Mouse (Mus musculus) liver, embryonic 13.5 days (tissue): ENCODE measurements around the gene Gm20503. TPM values are rescaled to one million over a fixed set of nuclear protein-coding genes. Genes with fewer than 3 reads are reported as not detected.

ENCODE experiments used
- ATAC-seq: fragments of 200-750 bp; cut with Nextera tagmentation; 2 replicates; pipeline ENCODE4 v1.8.0; 2017; ENCODE audit warnings: low read depth, mild to moderate bottlenecking, moderate number of reproducible peaks, moderate library complexity
- DNase-seq: peaks from one replicate; pipeline ENCODE4 v3.0.0; 2022
- H3K27ac ChIP-seq: fragments of 300-500 bp; sonication (generic); 2 replicates; pipeline ENCODE4 v1.5.1; 2015; ENCODE audit warnings: moderate library complexity, mild to moderate bottlenecking, inconsistent platforms
- H3K27me3 ChIP-seq: fragments of 300-500 bp; sonication (generic); 2 replicates; pipeline ENCODE4 v1.6.1; 2015; ENCODE audit warnings: mild to moderate bottlenecking, inconsistent platforms
- H3K36me3 ChIP-seq: fragments of 300-500 bp; sonication (generic); 2 replicates; pipeline ENCODE4 v1.6.1; 2015; ENCODE audit warnings: mild to moderate bottlenecking, inconsistent platforms
- H3K4me1 ChIP-seq: fragments of 300-500 bp; sonication (generic); replicated peaks from 2 replicates; pipeline ENCODE4 v1.6.1; 2015; ENCODE audit warnings: inconsistent platforms
- H3K4me2 ChIP-seq: fragments of 300-500 bp; sonication (generic); 2 replicates; pipeline ENCODE4 v1.6.1; 2015; ENCODE audit warnings: inconsistent platforms, mild to moderate bottlenecking, moderate library complexity
- H3K4me3 ChIP-seq: fragments of 300-500 bp; sonication (generic); replicated peaks from 2 replicates; pipeline ENCODE4 v1.5.1; 2015; ENCODE audit warnings: mild to moderate bottlenecking, inconsistent platforms
- H3K9ac ChIP-seq: fragments of 300-500 bp; sonication (generic); 2 replicates; pipeline ENCODE4 v1.6.1; 2015; ENCODE audit warnings: mild to moderate bottlenecking, inconsistent platforms
- H3K9me3 ChIP-seq: fragments of 300-500 bp; sonication (generic); replicated peaks from 2 replicates; pipeline ENCODE4 v1.6.1; 2016; ENCODE audit warnings: inconsistent platforms
- WGBS: fragments of 180-500 bp; shearing (Covaris S2); methylation state at CpG from one replicate; pipeline ENCODE4 v1.1.7; 2015; ENCODE audit not compliant: insufficient replicate concordance; 5-methylcytosine and 5-hydroxymethylcytosine counted together
- polyA plus RNA-seq: library from polyadenylated mRNA; unstranded; fragments of >200 nt; fragmentation: Nextera tagmentation; extraction: Ambion mirVana; gene quantifications from 2 replicates; pipeline ENCODE4 v1.2.1, GENCODE M21; 2015

Gm20503 gene
- polyA plus RNA-seq, 1 experiment from 2014 or later = 9.3 TPM

- peaks cover 74% of the 10 kb centered on the region for H3K4me1 ChIP-seq
- H3K4me3 ChIP-seq = no peak overlapping the region
- no peak overlapping the region for H3K27ac ChIP-seq
- DNase-seq = no peak
- peak overlapping the region; percentile 11; the same call in 1 of the 2 replicates for H3K4me2 ChIP-seq
- ATAC-seq = no peak
- no peaks in the 10 kb centered on the region for H3K9me3 ChIP-seq
- 41% methylated on average over 7 of the region's 7 CpGs for WGBS
- no peak overlapping the region for H3K9ac ChIP-seq
- peaks cover 4% of the 10 kb centered on the region; the same call in 1 of the 2 replicates for H3K36me3 ChIP-seq
- H3K27me3 ChIP-seq = no peaks in the 10 kb centered on the region
These were observed 6.2 kb downstream of the Gm20503 start for GRCm38 (mm10) chr4:59009186-59009585.

- no peaks in the 10 kb centered on the region for H3K27me3 ChIP-seq
- H3K36me3 ChIP-seq = peaks cover 6% of the 10 kb centered on the region; the same call in 1 of the 2 replicates
- H3K9ac ChIP-seq = no peak overlapping the region
- H3K4me3 ChIP-seq = no peak overlapping the region
- H3K9me3 ChIP-seq = no peaks in the 10 kb centered on the region
- DNase-seq (no peak), ATAC-seq (no peak)
- WGBS = 22% methylated on average over 4 of the region's 4 CpGs
- H3K27ac ChIP-seq = no peak overlapping the region
- no peak overlapping the region for H3K4me2 ChIP-seq
- peaks cover 69% of the 10 kb centered on the region for H3K4me1 ChIP-seq
These were observed 6.7 kb downstream of the Gm20503 start for GRCm38 (mm10) chr4:59009696-59010095.

DNA sequence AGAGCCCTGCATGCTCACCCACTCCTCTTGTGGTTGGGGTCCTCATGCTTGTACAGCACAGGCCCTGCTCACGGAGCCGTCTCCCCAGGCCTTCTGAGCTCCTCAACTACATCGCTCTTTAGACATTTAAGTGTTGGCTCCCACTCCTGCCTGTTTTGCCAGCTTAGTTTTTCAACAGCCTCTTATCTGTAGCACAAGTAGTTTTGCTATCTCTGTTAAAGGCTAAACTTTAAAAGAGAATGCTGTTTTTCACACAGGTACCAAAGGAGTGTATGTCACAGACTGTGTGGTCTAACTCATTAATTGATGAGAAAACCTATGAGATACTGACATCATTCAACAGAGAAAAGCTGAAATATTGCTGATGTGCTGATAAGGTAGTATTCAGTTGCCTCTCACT, 8.4 kb downstream of the Gm20503 start:
- ATAC-seq (no peak), DNase-seq (no peak)
- H3K27me3 ChIP-seq = no peaks in the 10 kb centered on the region
- peaks cover 6% of the 10 kb centered on the region; the same call in 1 of the 2 replicates for H3K36me3 ChIP-seq
- peaks cover 52% of the 10 kb centered on the region for H3K4me1 ChIP-seq
- 43% methylated on average over 3 of the region's 3 CpGs for WGBS
- no peak overlapping the region for H3K9ac ChIP-seq
- H3K9me3 ChIP-seq = no peaks in the 10 kb centered on the region
- H3K4me3 ChIP-seq = no peak overlapping the region
- H3K4me2 ChIP-seq = no peak overlapping the region
- no peak overlapping the region; the same call in 1 of the 2 replicates for H3K27ac ChIP-seq

GRCm38 (mm10) chr4:59015181-59015580, 12.2 kb downstream of the Gm20503 start:
- 75% methylated on average over 3 of the region's 3 CpGs for WGBS
- Histone ChIP-seq H3K4me2 (no peak overlapping the region), H3K4me3 (no peak overlapping the region), H3K4me1 (peaks cover 26% of the 10 kb centered on the region), H3K27ac (no peak overlapping the region), H3K27me3 (no peaks in the 10 kb centered on the region), H3K9me3 (no peaks in the 10 kb centered on the region), H3K9ac (no peak overlapping the region), H3K36me3 (peaks cover 27% of the 10 kb centered on the region)
- ATAC-seq (no peak), DNase-seq (no peak)

DNA sequence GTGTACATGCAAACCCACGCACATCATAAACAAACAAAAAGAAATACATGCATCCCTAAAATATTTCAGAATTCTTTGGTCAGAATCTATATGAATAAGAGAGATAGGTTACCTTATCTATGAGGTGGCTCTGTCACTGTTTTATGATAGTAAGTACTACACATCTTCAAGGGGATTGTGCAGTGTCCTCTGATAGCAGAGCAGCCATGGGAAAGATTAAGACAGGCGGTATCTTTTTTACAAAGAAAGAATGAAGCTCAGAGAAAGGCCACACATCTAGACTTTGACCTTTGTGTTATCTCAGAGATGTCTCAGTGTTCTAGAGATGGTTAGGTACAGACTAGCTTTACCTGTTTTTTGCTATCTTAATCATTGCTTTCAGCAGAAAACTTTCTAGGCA, 13.9 kb downstream of the Gm20503 start:
- no peak for DNase-seq
- no peak overlapping the region for H3K9ac ChIP-seq
- no peak overlapping the region for H3K4me3 ChIP-seq
- no peaks in the 10 kb centered on the region for H3K9me3 ChIP-seq
- no peak overlapping the region for H3K4me2 ChIP-seq
- WGBS = 48% methylated on average over 2 of the region's 2 CpGs
- ATAC-seq = peak; percentile 65
- no peaks in the 10 kb centered on the region for H3K27me3 ChIP-seq
- peaks cover 10% of the 10 kb centered on the region for H3K4me1 ChIP-seq
- peaks cover 37% of the 10 kb centered on the region for H3K36me3 ChIP-seq
- no peak overlapping the region for H3K27ac ChIP-seq

DNA sequence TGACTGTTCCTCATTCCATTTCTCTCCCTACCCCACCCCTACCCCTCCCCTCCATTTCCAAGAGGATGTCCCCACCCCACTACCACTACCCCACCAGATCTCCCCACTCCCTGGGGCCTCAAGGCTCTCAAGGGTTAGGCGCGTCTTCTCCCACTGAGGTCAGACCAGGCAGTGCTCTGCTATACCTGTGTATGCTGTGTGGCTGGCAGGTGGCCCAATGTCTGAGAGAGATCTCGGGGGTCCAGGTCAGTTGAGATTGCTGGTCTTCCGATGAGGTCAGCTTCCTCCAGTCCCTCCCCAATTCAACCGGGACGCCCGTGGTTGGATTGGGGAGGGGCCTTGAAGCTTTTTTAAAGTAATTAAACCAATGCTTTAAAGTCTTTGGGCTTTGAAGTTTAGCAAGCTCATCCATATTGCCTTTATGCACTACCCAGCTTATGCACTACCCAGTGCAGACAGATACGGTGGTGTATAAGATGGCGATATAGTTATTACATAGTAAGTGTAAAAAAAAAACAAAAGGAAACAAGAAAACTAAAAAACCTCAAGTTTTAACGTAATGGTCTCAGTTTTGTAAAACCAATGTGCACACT, 31.4 kb downstream of the Gm20503 start:
- Histone ChIP-seq H3K27ac (no peak overlapping the region), H3K4me3 (peak overlapping the region; percentile 77), H3K9me3 (no peaks in the 10 kb centered on the region), H3K36me3 (peaks cover 3% of the 10 kb centered on the region; the same call in 1 of the 2 replicates), H3K9ac (no peak overlapping the region), H3K27me3 (no peaks in the 10 kb centered on the region), H3K4me2 (peak overlapping the region; percentile 95), H3K4me1 (peaks cover 26% of the 10 kb centered on the region)
- WGBS = 72% methylated on average over 10 of the region's 10 CpGs
- ATAC-seq = no peak
- DNase-seq = no peak

DNA sequence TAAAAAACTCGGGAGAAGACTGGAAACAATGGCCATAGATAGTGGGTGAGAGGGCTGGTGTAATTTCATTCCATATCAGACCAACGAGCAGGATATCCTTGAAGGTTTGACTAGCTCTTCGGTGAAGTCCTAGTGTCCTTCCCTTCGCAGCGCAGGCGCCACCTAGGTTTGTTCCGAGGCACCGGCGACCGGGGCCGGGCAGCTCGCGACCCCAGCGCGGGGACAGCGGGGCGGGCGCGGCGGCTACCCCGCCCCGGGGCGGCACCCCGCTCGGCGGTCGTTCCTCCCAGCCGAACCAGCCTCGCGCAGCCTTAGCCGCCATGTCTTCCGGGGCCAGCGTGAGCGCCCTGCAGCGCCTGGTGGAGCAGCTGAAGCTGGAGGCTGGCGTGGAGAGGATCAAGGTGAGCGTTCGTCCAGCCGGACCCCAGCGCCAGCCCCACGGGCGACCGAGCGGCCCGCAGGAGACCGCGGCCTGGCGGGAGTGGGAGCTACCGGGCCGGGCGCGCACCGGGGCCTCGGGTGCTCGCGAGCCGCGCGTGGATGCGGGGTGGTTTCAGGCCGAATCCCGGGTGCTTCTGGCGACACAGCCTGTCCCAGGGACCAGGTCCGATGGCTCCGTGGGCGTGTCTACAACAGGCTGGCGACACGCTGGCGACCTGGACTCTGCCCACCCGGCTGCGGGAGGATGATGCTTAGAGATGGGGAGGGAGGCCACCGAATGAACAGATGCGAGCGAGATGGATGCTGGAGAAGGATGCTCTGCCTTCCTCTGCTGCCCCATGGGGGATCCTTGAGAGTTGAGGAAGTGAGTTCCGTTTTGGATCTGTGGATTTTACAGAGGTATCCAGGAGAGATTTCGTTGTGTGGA, 32.1 kb downstream of the Gm20503 start, which contains the start of gene Gng10:
Gene Gng10, plus strand, starts transcription at position 171 of the 868 bp plus-strand sequence.
- peaks cover 26% of the 10 kb centered on the region for H3K4me1 ChIP-seq
- H3K9me3 ChIP-seq = no peaks in the 10 kb centered on the region
- H3K4me3 ChIP-seq = peak within 1 kb of the TSS; percentile 77
- H3K27me3 ChIP-seq = no peaks in the 10 kb centered on the region
- 0 out of 2 replicates have a peak within 1 kb of the TSS, but pooled peaks have one; percentile 39 for H3K27ac ChIP-seq
- WGBS = 13% methylated on average over 76 of the region's 76 CpGs
- peaks cover 3% of the 10 kb centered on the region; the same call in 1 of the 2 replicates for H3K36me3 ChIP-seq
- ATAC-seq (peak; percentile 86), DNase-seq (peak; percentile 61)
- H3K4me2 ChIP-seq = peak within 1 kb of the TSS; percentile 95
- peak within 1 kb of the TSS; percentile 79 for H3K9ac ChIP-seq

DNA sequence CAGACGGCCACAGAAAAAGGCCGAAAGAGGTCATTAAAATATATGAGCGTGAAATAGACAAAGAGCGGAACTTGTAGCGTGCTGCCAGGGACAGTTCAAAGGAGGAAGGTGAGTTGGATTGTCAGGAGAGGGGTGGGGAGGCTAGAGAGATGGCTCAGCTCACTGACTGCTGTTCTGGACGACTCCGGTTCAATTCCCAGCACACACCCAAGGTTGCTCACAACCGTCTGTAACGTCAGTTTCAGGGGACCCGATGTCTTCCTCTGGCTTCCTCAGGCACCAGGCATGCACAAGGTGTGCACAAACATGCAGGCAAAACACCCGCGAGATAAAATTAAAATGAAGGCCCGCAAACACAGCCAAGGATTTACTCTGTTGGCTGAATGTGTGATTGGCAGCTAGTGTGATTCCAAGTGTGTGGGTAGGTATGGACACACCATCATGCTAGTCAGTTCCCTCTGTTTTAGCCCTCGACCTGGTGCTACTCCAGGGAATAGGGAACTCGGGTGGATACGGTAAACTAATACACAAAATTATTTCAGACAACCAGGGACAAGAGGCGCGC, 32.9 kb downstream of the Gm20503 start:
- H3K9me3 ChIP-seq = no peaks in the 10 kb centered on the region
- H3K36me3 ChIP-seq = peaks cover 3% of the 10 kb centered on the region; the same call in 1 of the 2 replicates
- H3K4me1 ChIP-seq = peaks cover 26% of the 10 kb centered on the region
- peak overlapping the region; percentile 79 for H3K9ac ChIP-seq
- H3K27me3 ChIP-seq = no peaks in the 10 kb centered on the region
- H3K4me3 ChIP-seq = peak overlapping the region; percentile 77
- peak overlapping the region; percentile 95 for H3K4me2 ChIP-seq
- ATAC-seq (no peak), DNase-seq (no peak)
- H3K27ac ChIP-seq = no peak overlapping the region
- WGBS = 61% methylated on average over 18 of the region's 18 CpGs

- peak; percentile 64 for DNase-seq
- H3K4me3 ChIP-seq = peak overlapping the region; percentile 77; the same call in 1 of the 2 replicates
- H3K9me3 ChIP-seq = no peaks in the 10 kb centered on the region
- H3K4me1 ChIP-seq = peaks cover 26% of the 10 kb centered on the region
- peaks cover 3% of the 10 kb centered on the region; the same call in 1 of the 2 replicates for H3K36me3 ChIP-seq
- H3K27me3 ChIP-seq = no peaks in the 10 kb centered on the region
- peak overlapping the region; percentile 95 for H3K4me2 ChIP-seq
- peak; percentile 36; the same call in 1 of the 2 replicates for ATAC-seq
- WGBS = 16% methylated on average over 13 of the region's 13 CpGs
- no peak overlapping the region for H3K27ac ChIP-seq
- H3K9ac ChIP-seq = peak overlapping the region; percentile 7; the same call in 1 of the 2 replicates
These were observed 33.6 kb downstream of the Gm20503 start for GRCm38 (mm10) chr4:59036490-59037127.

DNA sequence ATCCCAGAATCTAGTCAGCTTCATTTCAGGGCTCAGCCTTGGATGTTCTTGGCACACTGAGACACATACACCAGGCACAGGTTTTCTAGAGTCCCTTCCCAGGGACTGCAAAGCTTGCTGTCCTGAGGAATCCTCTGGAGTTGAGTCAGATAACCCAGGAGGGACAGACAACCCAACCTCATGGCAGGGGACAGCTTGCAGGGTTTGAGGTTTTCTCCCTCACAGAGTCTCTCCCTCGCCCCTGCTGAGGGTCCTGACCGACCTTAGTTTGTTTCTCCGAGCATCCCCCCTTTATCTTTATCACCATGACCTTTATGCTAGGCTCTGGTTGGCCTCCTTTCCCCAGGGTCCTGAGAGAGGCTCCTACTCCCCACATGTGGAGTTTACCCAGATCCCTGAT, 34.5 kb downstream of the Gm20503 start:
- no peak overlapping the region for H3K9ac ChIP-seq
- H3K9me3 ChIP-seq = no peaks in the 10 kb centered on the region
- DNase-seq (no peak), ATAC-seq (no peak)
- H3K36me3 ChIP-seq = peaks cover 3% of the 10 kb centered on the region; the same call in 1 of the 2 replicates
- no peak overlapping the region for H3K4me3 ChIP-seq
- H3K27me3 ChIP-seq = no peaks in the 10 kb centered on the region
- peaks cover 26% of the 10 kb centered on the region for H3K4me1 ChIP-seq
- WGBS = 58% methylated on average over 3 of the region's 3 CpGs
- H3K27ac ChIP-seq = no peak overlapping the region
- no peak overlapping the region for H3K4me2 ChIP-seq
